8 mouse cellular contexts compared by ENCODE assay signal in the genomic region with DNA sequence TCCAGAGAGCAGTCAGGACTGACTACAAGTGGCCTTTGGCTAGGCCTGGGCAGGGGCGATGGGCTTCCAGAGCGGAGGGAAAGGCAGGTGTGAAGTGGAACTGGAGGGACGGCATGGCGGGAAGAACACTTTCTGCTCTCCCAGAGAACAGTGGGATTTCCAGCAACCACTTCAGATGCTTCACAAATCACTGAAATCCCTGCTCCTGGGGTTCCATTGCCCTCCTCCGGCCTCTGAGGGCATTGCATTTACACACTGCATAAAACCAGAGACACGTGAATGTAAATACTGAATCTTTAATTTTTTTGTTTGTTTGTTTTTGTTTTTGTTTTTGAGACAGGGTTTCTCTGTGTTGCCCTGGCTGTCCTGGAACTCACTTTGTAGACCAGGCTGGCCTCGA. TPM values are rescaled to one million over a fixed set of nuclear protein-coding genes. Genes with fewer than 3 reads are reported as not detected.
DNase-seq lines count a peak whose midpoint lies in the region; ATAC-seq and TF ChIP-seq lines count a peak whose summit lies in the region.
"Had no signal": no experiment of that assay in that cellular context is flagged by ENCODE, and none has a peak within 500 bp of the region (broad histone marks: within the 10 kb centered on the region; RNA-seq: fewer than 3 reads in every experiment).

No protein-coding gene starts in this region.

- peak; percentile 36 for DNase-seq in hindbrain, embryonic 11.5 days (ENCODE audit: low spot score)
- peak; percentile 47 to 48 for DNase-seq in B cell, adult 2 months
- peak; percentile 65 to 76 for DNase-seq in kidney, postnatal 4 days
- no peak for DNase-seq in ovary, postnatal 36 days (ENCODE audit: low spot score)
- DNase-seq in left cerebral cortex, adult 18-20 months (ENCODE audit: low spot score in 2 of 2): no peak

- no peak overlapping the region for H3K27ac ChIP-seq in hindbrain, embryonic 11.5 days (ENCODE audit: low read depth, low read length)
- no peak overlapping the region for H3K27ac ChIP-seq in hindbrain, embryonic 12.5 days
- H3K27ac ChIP-seq in ES-Bruce4 (ENCODE audit: insufficient read depth, low read length): no peak overlapping the region
- H3K27ac ChIP-seq: limb, embryonic 12.5 days had no signal

- TF ChIP-seq EP300 in ES-Bruce4 (IDR thresholded peaks at IDR 0.05; ENCODE audit: insufficient read depth, low read depth, low read length): no peak

- no peaks in the 10 kb centered on the region for H3K36me3 ChIP-seq in hindbrain, embryonic 11.5 days (ENCODE audit: control insufficient read depth, insufficient read depth, low read length)
- no peaks in the 10 kb centered on the region for H3K36me3 ChIP-seq in hindbrain, embryonic 12.5 days
- H3K36me3 ChIP-seq in ES-Bruce4 (ENCODE audit: control insufficient read depth, insufficient read depth, low read length, poor library complexity, severe bottlenecking): no peaks in the 10 kb centered on the region
- H3K36me3 ChIP-seq: limb, embryonic 12.5 days had no signal

- TF ChIP-seq CTCF in ES-Bruce4 (IDR thresholded peaks at IDR 0.05; ENCODE audit: low read depth, low read length): peak; percentile 43

- H3K9ac ChIP-seq in hindbrain, embryonic 11.5 days (ENCODE audit: low read depth, low read length): no peak overlapping the region
- no peak overlapping the region for H3K9ac ChIP-seq in hindbrain, embryonic 12.5 days
- no peak overlapping the region for H3K9ac ChIP-seq in ES-Bruce4 (ENCODE audit: low read depth, poor library complexity, severe bottlenecking)
- H3K9ac ChIP-seq: limb, embryonic 12.5 days had no signal

- H3K4me1 ChIP-seq in hindbrain, embryonic 11.5 days (replicated peaks; ENCODE audit: control insufficient read depth, insufficient read depth, low read length): no peaks in the 10 kb centered on the region
- H3K4me1 ChIP-seq in hindbrain, embryonic 12.5 days: no peaks in the 10 kb centered on the region
- peaks cover 3% of the 10 kb centered on the region for H3K4me1 ChIP-seq in ES-Bruce4 (ENCODE audit: control insufficient read depth, insufficient read depth, low read length)
- H3K4me1 ChIP-seq: limb, embryonic 12.5 days had no signal

- no peaks in the 10 kb centered on the region for H3K27me3 ChIP-seq in hindbrain, embryonic 11.5 days (ENCODE audit: control insufficient read depth, insufficient read depth, low read length)
- no peaks in the 10 kb centered on the region for H3K27me3 ChIP-seq in hindbrain, embryonic 12.5 days
- H3K27me3 ChIP-seq in ES-Bruce4 (ENCODE audit: control insufficient read depth, insufficient read depth, low read length, poor library complexity, severe bottlenecking): no peaks in the 10 kb centered on the region
- H3K27me3 ChIP-seq: limb, embryonic 12.5 days had no signal

- ATAC-seq in hindbrain, embryonic 11.5 days (ENCODE audit: low FRiP score): no peak
- ATAC-seq in hindbrain, embryonic 12.5 days (ENCODE audit: low FRiP score): no peak

- no peak overlapping the region for H3K4me2 ChIP-seq in hindbrain, embryonic 11.5 days (replicated peaks; ENCODE audit: low read depth, low read length)
- no peak overlapping the region for H3K4me2 ChIP-seq in hindbrain, embryonic 12.5 days (replicated peaks)
- H3K4me2 ChIP-seq: limb, embryonic 12.5 days had no signal

- WGBS in hindbrain, embryonic 11.5 days: 60% methylated on average over 7 of the region's 7 CpGs
- WGBS in hindbrain, embryonic 12.5 days: 71% methylated on average over 7 of the region's 7 CpGs

- no peak for TF ChIP-seq POLR2A in ES-Bruce4 (IDR thresholded peaks at IDR 0.05; ENCODE audit: insufficient read depth, low read length)

- no peak overlapping the region for H3K4me3 ChIP-seq in hindbrain, embryonic 11.5 days (ENCODE audit: low read depth, low read length)
- no peak overlapping the region for H3K4me3 ChIP-seq in hindbrain, embryonic 12.5 days
- no peak overlapping the region for H3K4me3 ChIP-seq in ES-Bruce4 (ENCODE audit: low read depth, low read length)
- H3K4me3 ChIP-seq: limb, embryonic 12.5 days had no signal

- H3K9me3 ChIP-seq in hindbrain, embryonic 11.5 days (ENCODE audit: control insufficient read depth, low read length): no peaks in the 10 kb centered on the region
- no peaks in the 10 kb centered on the region for H3K9me3 ChIP-seq in hindbrain, embryonic 12.5 days (replicated peaks)
- H3K9me3 ChIP-seq in ES-Bruce4 (replicated peaks; ENCODE audit: control insufficient read depth, insufficient read depth, low read length, poor library complexity, severe bottlenecking): no peaks in the 10 kb centered on the region
- H3K9me3 ChIP-seq: limb, embryonic 12.5 days had no signal

RNA-seq across cellular contexts. Expression of a gene that starts 9.0 kb away (rescaled TPM):
- 47.2 and 55.7 TPM in 2 replicates for polyA plus RNA-seq in hindbrain, embryonic 11.5 days (2014; fragmentation: Nextera tagmentation; extraction: Ambion mirVana)
- polyA plus RNA-seq in hindbrain, embryonic 12.5 days (2016; fragmentation: Nextera tagmentation; extraction: Ambion mirVana): 71.8 and 73.7 TPM in 2 replicates
- 37.1 and 42.8 TPM in 2 replicates for polyA plus RNA-seq in ES-Bruce4 (2011; ENCODE audit: insufficient read depth, insufficient read length, low read depth, missing spikeins)
- total RNA-seq in left cerebral cortex, adult 18-20 months (2021): 10 to 100 TPM; 90.8 to 93.4 TPM

RNA-seq across cellular contexts. Expression of a gene that starts 39.5 kb away (rescaled TPM):
- 3.5 and 3.8 TPM in 2 replicates for polyA plus RNA-seq in hindbrain, embryonic 11.5 days (2014; fragmentation: Nextera tagmentation; extraction: Ambion mirVana)
- 13.8 and 16.6 TPM in 2 replicates for polyA plus RNA-seq in hindbrain, embryonic 12.5 days (2016; fragmentation: Nextera tagmentation; extraction: Ambion mirVana)
- polyA plus RNA-seq in ES-Bruce4 (2011; ENCODE audit: insufficient read depth, insufficient read length, low read depth, missing spikeins): 5.9 and 8.2 TPM in 2 replicates
- 10 to 100 TPM; 37.2 to 41.8 TPM for total RNA-seq in left cerebral cortex, adult 18-20 months (2021)

RNA-seq across cellular contexts. Expression of a gene that starts 50.8 kb away (rescaled TPM):
- 165 and 174 TPM in 2 replicates for polyA plus RNA-seq in hindbrain, embryonic 11.5 days (2014; fragmentation: Nextera tagmentation; extraction: Ambion mirVana)
- 174 and 177 TPM in 2 replicates for polyA plus RNA-seq in hindbrain, embryonic 12.5 days (2016; fragmentation: Nextera tagmentation; extraction: Ambion mirVana)
- polyA plus RNA-seq in ES-Bruce4 (2011; ENCODE audit: insufficient read depth, insufficient read length, low read depth, missing spikeins): 13.1 and 14.6 TPM in 2 replicates
- total RNA-seq in left cerebral cortex, adult 18-20 months (2021): 10 to 100 TPM; 24.4 to 30.9 TPM

RNA-seq across cellular contexts. Expression of a gene that starts 54.1 kb away (rescaled TPM):
- polyA plus RNA-seq in hindbrain, embryonic 11.5 days (2014; fragmentation: Nextera tagmentation; extraction: Ambion mirVana): 4.4 and 6.2 TPM in 2 replicates
- 10.8 and 12.1 TPM in 2 replicates for polyA plus RNA-seq in hindbrain, embryonic 12.5 days (2016; fragmentation: Nextera tagmentation; extraction: Ambion mirVana)
- polyA plus RNA-seq in ES-Bruce4 (2011; ENCODE audit: insufficient read depth, insufficient read length, low read depth, missing spikeins): 4.3 and 5.4 TPM in 2 replicates
- total RNA-seq in left cerebral cortex, adult 18-20 months (2021): 10 to 100 TPM; 23.7 to 24.7 TPM

Comparison
In these comparisons a context has a peak if more than half of its experiments do, and no peak if none do; other contexts are left out.
1. DNase-seq: peak in hindbrain, embryonic 11.5 days (single experiment), B cell, adult 2 months (2 of 2) and kidney, postnatal 4 days (2 of 2); none in ovary, postnatal 36 days (single experiment) and left cerebral cortex, adult 18-20 months (0 of 2).
2. RNA of a gene that starts 50.8 kb away (polyA plus RNA-seq): 174 to 177 TPM in hindbrain, embryonic 12.5 days and 165 to 174 TPM in hindbrain, embryonic 11.5 days; 13.1 to 14.6 TPM in ES-Bruce4; every median in the first group is over 10 times any median in the second.